Mouse (Mus musculus) erythroblast, embryonic 14.5 days (primary cell): ENCODE measurements around the gene Gucy2d.

Source experiments
- GATA1 ChIP-seq: IDR thresholded peaks from 2 replicates; pipeline ENCODE4 v1.6.1; 2012; ENCODE audit warnings: low read length, inconsistent platforms, mixed read lengths
- TAL1 ChIP-seq: IDR thresholded peaks from 3 replicates; pipeline ENCODE4 v1.6.1; 2012; ENCODE audit warnings: low read length, inconsistent platforms, mixed read lengths

- TF ChIP-seq GATA1 (no peak), TAL1 (no peak)
Measured at GRCm38 (mm10) chr7:98448309-98448630, 8.1 kb downstream of the Gucy2d start.
